Mouse (Mus musculus) MEL-GATA-1-ER (cell line): ENCODE results near the gene Tec.

Experiments
- DNase-seq: peaks from one replicate; pipeline ENCODE4 v3.0.0-alpha.2; 2012; ENCODE audit warnings: low read depth; ENCODE audit errors: extremely low read depth

Tec gene

DNA sequence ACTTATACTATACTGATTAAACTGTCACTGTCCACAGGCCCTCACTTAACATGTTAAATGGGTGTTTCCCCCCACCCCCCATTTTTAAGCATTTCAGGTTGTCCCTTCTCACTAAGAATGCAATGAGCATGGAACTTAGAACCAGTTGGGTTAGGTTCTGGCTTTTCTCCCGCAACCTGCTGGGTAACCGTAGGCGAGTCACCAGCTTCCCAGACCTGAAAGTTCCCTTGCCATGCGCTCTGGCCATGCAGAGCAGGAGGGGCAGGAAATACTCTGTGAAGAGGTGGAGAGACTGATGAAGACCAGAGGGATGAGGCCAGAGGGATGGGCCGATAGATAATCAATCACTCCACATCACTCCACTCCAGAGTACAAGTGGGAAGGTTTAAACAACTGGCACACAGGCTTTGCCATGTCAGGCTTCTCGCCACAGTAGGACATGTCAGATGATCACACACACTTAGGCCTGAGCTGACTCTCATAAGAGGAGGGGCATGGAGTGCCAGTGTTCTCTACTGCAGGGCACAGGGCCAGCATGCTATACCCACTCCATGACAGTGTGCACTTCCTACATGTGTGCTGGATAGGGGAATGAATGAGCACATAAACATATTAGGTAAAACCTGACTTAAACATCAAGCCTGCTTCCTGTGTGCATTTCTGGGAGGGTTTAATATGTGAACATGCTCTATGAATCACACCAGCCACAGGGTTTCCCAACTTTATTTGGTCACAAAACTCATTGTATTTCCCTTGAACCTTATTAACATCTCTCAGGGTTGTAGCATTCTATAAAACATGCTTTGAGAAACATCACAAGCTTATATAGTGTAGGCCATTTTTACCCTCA is 13.9 kb downstream of the Tec start:
- DNase-seq = no peak

DNA sequence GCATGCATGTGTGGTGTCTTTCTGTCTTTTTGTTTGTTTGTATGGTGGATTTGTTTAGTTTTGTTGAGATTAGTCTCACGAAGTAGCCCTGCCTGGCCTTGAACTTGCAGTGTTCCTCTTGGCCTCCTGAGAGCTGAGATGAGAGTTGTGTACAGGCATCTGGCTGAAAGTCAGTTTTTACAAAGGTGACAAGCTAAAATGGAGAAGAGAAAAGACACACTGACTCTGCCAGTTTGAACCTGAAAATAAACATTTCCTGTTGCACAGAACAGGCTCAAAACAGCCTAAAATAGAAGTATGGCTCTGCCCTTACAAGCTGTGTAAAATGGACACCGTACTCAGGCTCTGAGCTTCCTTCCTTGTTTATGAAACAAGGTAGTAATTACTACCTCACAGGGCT is 14.9 kb downstream of the Tec start:
- no peak for DNase-seq

DNA sequence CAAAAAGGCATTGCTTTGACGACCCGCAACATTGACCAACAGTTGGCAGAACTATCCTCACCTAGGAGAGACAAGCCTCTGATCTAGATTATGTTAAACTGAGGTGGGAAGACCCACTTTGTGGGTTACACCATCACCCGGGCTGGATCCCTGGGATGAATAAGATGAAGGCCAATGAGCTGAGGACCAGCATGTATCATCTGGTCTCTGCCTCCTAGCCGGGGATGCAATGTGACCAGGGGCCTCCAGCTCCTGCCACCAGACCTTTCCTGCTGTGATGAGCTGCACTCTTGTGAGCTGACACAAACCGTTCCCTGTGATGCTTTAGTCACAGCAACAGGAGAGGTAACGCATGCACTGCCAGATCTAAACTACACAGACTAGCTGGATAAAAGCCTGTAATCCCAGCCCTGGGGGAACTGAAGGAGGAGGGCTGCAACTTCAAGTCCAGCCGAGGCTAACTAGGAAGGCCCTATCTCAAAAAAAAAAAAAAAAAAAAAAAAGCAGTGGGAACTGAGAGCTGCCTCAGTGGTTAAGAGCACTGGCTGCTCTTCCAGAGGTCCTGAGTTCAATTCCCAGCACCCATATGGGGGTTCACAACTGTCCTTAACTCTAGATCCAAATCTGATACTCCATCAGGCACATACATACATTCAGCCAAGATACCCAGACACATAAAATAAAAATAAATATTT is 15.8 kb downstream of the Tec start:
- DNase-seq = no peak

DNA sequence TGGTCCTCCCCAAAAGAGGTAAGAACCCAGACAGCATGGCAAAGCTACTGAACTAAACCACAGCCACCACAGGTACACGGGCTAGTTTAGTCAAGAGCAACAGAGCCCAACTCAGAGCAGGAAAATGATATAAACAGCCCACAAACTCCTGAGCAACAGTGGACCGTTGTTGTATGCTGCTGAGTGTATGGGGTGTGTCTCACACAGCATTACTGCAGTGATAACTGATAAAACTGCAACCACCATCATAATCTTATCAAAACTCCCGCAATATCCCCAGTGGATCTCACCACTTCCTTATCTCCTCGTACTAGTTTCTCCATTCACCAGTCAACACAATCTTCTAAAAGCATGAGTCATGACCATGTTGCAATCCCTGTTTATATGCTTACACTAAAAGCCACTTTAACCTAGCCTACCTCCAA is 16.6 kb downstream of the Tec start:
- peak; percentile 68 for DNase-seq

DNA sequence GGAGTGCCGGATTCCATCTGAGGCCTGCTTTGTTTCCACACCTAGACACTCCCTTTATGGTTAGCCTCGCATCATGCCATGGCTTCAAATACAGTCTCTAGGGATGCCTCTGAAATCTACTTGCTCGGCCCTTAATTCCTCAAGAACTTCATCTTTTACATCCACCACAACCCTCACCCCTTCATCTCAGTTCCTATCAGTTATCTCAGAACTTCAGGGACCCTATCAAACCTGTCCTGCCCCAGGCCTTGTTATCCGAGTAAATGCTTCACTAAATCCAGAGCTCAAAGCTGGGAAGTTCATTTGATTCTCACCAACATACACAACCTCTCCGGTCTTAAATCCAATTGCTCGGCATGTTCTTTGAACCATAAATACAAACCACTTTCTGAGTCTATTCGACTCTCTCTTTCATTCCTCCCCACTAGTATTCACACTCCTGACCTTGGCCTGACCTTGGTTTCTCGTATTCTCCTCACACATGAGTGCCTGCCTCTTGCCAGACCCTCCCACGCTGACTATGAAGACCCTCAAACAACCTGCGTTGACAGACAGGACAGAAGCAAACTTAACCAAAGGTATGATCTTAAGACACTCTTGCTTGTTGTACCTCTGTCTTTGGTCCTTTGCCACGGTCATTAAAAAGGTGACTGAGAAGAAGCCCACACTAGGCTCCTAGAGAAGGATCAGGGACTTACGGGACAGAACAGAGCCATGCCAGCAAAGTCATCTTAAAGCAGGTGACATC is 17.2 kb downstream of the Tec start:
- no peak for DNase-seq

DNA sequence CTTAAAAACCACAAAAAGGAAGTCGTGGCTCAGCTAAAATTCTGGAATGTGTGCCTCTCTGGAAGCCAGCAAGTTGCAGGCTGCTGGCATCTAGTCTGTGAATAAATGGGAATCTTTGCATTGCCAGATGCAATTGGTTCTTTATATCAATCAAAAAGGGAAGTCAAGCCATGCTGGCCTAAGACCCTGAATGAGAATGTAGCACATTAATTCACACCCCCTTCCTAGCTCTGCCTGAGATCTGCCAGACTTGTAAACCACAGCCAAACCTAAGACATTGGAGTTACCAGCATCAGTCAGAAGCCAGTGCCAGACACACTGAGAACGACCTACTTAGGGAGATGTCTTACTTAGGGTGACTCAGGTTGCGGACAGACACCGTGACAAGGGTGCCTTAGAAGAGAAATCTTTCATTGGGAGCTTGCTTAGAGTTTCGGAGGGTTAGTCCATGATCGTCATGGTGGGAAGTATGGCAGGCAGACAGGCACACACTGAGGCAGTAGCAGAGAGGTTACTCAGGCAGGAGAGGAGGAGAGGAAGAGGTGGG is 19.3 kb downstream of the Tec start:
- DNase-seq = no peak

DNA sequence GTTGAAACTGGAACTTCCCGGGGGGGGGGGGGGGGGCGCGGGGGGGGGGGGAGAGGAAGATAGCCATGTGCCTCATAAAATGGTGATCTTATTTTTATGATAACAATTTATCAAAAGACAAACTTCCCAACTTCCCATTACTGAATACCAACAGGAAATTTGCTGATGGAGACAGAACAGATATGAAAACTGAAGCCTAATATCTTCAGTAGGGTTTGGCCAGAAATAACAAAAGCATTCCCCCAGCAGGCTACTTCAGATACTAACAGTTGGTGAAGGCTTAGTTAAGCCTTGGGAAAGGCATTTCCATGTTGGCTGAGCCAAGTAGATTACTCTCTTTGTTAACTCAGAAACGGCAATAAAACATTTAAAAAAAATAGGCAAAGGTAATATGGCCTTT is 21.6 kb downstream of the Tec start:
- DNase-seq = no peak

DNA sequence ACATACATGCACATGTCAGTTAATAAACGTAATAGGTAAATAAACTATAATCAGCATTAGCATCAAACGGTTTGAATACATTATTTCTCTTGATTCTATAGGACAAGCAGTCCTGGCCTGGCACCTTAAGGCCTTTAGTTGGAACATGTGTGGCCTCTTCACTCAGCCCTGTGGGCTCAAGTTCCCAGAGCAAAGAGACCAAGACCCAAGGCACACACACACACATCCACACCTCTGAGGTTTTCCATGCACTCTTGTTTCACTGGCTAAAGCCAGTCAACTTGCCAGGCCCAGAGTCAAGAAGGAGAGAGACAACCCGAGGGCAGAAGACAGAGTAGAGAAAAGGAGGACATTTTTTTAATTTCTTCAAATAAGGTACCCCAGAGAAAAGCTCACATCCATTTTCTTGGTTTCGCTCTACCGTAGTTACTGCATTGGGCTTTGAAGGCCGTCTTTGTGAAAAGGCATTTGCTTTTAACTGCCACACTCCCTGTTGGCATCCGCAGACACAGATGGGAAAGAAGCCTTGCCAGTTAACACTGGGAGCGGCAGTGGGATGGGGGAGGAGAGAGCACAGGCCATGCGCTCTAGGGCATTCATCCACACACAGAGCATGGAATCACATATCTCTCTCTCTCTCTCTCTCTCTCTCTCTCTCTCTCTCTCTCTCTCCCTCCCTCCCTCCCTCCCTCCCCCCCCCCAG is 22.2 kb downstream of the Tec start:
- no peak for DNase-seq

DNA sequence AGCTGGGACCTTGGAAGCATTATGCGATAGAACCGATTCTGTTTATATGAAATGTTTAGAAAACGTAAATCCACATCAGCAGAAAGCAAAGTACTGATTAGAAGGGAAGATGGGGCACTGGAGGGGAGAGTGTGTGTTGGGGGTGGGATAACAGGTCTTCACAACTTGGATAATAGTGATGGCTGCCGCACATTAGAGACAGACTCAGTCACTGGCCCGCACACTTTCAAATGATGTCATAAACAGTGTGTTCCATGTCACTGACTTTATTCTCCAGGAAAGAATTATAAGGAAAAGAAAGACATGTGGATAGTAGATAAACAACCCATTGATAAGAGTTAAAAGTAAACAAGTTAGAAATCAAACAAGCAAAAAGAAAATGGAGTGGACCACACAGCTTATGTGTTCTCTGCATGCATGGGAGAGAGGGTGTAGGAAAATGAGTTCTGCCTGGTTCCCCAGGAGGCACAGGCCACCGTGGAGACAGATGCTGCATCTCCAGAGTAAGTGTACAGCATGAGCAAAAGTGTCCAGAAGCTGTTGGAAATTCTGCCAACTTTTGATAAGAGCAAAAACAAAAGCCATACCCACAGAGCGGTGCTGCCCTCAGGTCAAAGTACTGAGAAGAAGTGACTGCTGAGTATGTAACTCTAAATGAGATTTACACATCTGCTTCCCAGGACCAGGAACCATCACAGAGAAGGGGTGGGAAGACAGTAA is 23.3 kb downstream of the Tec start:
- no peak for DNase-seq

DNA sequence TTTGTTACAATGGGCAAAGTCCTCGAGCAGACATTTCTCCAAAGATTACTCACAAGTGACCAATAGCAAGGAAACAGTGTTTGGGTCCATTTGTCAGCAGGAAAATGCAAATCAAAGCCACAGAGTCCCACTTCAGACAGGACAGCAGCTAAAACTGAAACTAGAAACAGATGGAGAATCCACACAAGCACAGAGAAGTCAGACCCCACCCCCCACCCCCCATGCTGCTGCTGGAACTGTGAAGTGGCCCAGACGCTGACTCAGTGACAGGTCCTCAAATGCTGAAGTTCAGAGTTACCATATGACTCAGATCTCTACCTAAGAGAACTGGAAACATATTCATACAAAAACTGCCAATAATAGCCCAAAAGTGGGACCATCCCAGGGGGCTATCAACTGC is 24.0 kb downstream of the Tec start:
- DNase-seq = no peak

DNA sequence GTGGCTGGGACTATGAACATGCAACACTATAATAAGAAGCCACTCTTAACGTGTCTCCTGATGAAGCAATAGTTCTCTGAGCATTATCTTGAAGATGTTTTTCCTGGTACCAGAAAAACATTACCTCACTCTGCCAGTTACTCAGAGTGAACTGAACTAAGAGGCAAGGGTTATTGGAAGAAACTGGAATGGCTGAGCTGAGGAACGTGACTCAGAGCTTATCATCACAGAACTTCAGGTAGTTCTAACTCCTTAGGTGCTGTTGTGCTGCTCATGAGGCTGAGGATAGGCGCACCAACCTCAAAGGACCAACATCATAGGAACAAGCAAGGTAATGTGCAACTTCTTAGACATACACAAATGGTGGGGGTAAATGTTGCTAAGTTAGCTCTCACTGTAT is 28.6 kb downstream of the Tec start:
- DNase-seq = no peak

DNA sequence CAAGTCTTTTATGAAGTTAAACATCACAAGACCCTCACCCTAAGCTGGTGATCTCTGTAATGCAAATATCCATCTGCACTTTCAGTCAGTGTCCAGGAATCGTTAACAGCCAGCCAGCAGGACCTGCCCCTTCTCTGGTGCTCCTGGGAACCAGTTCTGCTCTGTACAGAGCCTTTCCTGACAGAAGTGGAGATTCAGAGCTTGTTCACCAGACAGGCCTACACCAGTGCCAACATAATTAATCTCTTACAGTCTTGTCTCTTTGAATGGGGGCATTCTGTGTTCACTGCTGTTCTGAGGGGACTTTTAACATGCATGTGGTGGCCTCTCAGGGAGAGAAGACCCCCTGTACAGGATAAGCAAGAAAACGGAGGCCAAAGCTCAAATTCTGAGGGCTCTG is 29.3 kb downstream of the Tec start:
- no peak for DNase-seq

DNA sequence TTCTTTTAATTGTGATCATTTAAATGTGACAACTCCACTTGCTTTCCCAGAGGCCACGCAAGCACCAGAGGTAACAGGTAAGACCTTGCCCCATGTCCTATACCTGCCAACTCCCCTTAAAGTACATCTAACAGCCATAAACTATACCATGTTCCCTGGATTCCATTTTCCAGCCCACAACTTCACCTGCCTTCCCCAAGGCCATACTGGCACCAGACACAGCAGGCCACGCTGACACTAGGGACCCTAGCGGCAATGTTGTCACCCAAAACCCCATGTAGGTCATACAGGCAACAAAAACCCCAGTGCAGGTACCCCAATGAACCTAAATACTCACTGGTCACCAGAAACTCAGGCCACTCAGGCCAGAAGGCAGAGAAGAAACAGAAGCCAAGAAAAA is 32.6 kb downstream of the Tec start:
- DNase-seq = no peak

DNA sequence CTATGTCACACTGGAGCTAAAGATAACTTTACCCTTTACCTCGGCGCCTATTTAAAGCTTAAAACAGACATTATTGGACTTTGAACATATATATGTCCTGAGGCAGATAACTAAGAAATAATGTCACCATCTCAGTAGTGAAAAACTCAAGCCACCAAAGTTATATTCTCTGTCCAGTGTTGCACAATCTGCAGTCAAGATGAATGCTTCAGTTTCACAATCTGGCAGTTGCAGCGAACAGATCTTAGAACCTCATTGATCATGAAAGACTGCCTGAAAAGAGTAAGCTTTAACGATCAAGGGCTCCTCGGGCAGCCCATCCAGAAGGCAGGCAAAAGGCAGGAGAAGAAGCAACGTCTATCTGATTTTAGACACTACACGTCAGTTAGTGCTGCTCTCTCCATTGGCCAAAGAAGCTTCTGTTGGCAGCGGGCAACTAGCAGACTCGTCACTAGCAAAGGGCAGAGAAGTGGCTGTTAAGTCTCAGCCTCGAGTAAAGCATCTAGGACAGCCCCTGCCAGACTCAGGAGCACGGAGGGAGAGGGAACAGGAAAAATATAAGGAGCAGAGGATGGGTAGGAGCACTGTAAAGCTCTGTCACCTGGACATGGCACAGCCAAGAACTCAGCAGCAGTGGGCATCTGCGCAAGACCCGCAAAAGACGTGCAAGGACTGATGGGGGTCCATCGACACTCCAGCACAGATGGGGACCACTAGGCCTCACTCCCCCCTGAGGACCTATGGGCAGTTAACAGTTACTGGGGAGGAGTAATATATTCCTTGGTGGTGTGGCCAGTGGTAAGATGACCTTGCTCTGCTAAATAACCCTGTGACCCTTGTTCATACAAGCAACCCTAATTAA is 35.1 kb downstream of the Tec start:
- no peak for DNase-seq

DNA sequence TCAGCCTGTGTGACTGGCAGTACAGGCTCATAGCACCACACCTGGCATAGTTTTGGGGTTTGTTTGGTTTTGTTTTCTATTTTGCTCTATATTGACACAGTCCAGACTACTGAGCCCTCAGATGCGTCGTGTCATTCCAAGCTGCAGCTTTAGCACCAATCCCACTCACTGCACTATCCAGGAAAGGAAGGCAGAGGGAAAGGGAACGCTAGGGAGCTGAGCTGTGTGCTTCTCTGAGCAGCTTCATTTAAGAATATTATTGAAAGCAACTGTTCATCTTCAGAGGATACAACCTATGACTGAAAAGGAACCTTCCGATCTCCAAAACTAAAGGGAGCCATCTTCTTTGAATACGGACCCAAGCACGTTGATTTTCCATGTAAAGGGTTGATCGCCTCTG is 36.1 kb downstream of the Tec start:
- no peak for DNase-seq

DNA sequence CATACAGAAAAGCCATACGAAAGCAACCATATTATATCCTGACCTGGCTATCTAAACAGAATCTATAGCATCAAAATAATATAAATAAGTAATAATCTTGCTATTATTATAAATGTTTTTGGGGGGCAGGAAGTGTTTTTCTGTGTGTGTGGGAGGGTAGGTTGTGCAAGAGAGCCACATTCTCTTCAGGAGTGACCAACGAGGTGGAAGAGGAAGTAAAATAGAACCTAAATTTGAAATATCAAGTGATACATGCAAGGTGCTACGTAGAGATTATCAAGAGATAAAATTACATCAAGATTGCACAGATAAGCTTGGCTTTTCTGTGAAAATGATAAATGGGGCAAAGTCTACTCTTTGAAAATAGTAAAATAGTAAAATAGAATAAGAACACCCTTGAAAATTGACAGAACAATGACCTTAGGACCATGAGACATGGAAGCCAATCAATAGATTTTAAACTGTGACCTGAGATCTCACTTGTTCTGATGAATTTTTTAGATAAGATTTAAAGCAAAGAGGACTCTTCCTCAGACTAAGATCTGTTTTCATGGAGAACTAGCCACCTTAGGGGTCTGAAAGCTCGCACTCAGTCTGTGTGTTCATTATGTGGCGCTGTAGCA is 37.2 kb downstream of the Tec start:
- no peak for DNase-seq

DNA sequence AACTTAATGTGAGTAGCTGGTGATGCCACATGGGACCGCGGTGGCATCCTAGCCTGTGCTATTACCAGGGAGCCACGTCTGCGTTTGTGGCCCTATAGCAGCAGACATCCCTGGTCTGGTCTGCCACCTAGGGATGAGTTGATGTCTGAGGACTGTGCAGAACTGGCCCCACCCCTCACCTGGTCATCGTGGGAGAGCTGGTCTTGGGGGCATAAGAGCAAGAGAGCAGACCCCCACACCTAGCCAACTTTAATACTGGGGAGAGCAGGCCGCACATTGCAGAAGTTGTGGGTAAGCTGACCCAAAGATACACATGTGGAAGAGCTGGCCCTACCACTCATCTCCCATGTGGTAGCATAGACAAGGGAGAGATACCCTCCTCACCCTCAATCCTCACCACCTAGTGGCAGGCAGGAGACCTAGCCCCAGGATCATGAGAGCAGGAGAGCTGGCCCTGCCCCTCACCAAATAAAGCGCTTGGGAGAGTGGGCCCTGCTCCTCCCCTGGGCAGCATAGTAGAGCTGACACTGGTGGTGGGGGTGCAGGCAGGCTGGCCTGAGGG is 38.7 kb downstream of the Tec start:
- no peak for DNase-seq

DNA sequence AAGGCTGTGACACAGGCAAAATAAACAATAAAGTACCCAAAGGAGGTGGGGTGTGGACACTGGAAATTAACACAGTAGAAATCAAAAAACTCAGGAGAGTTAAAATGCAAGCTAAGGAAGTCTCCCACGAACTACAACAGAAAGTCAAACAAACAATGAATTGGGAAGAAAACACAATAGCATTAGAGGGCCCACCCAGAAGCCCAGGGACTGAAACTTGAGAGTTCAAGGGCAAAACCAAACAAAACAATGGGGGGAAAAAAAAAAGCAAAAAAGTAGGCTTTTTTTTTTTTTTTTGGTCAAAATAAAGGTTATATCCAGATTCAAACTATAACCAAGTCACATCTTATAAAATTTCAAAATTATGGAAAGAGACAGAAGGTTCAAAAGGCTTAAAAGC is 39.9 kb downstream of the Tec start:
- DNase-seq = no peak

DNA sequence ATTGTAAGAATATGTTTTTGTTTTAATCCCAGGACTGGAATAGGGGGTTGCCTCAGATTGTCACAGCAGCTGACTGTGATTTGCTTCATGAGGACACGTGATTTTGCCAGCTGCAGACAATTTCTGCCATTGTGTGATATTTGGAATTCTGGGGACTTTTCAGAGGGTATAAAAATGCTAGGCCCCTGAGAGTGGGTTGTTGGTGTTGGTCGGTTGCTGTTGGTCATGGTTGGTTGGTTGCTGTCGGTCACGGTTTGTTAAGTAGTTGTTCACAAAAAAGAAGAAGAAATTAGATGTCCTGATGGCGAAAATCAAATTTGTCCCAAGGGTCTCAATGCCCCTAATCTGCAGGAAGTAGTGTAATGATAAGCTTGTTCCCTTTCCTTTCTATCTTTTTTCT is 40.8 kb downstream of the Tec start:
- DNase-seq = no peak
